ENCODE assay signal across 19 mouse cellular contexts in the genomic region with DNA sequence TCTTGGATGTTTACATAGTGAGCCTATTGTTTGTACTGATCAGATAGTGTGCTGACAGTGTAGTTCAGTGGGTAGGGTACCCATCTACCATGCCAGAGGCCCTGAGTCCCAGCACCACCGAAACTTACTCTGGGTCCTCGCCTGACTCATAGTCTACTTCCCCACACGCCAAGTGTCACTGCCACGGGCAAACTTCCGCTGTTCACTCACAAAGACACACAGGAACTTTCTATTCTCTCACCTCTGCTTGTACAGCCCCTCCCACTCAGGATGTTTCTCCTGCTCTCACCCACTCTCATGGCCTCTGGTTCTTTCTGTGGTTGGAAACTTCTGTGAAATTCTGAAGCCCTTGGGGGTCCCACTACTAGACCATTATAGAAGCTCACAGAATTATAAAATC. TPM values are rescaled to one million over a fixed set of nuclear protein-coding genes. Genes with fewer than 3 reads are reported as not detected.
DNase-seq lines count a peak whose midpoint lies in the region; ATAC-seq lines count a peak whose summit lies in the region.
"Had no signal": no experiment of that assay in that cellular context is flagged by ENCODE, and none has a peak within 500 bp of the region (broad histone marks: within the 10 kb centered on the region; RNA-seq: fewer than 3 reads in every experiment).

No protein-coding gene starts in this region.

- H3K36me3 ChIP-seq in midbrain, embryonic 11.5 days (ENCODE audit: control insufficient read depth, insufficient read depth, low read length): no peaks in the 10 kb centered on the region
- H3K36me3 ChIP-seq in midbrain, embryonic 10.5 days: no peaks in the 10 kb centered on the region
- no peaks in the 10 kb centered on the region for H3K36me3 ChIP-seq in forebrain, embryonic 13.5 days (ENCODE audit: poor library complexity, severe bottlenecking)
- H3K36me3 ChIP-seq: hindbrain, embryonic 12.5 days; limb, embryonic 12.5 days; neural tube, embryonic 15.5 days; stomach, embryonic 15.5 days had no signal

- H3K4me1 ChIP-seq in midbrain, embryonic 11.5 days (ENCODE audit: control insufficient read depth, insufficient read depth, low read length): peaks cover 3% of the 10 kb centered on the region; the same call in 1 of the 2 replicates
- H3K4me1 ChIP-seq in midbrain, embryonic 10.5 days: peaks cover 34% of the 10 kb centered on the region
- H3K4me1 ChIP-seq in forebrain, embryonic 13.5 days: peaks cover 8% of the 10 kb centered on the region

- no peak for ATAC-seq in midbrain, embryonic 11.5 days (ENCODE audit: low FRiP score)
- ATAC-seq in monocyte, adult 5-6 weeks (replicated peaks; ENCODE audit: insufficient number of reproducible peaks, low FRiP score, low TSS enrichment, poor library complexity, severe bottlenecking): peak; percentile 72
- ATAC-seq in forebrain, embryonic 13.5 days: no peak

- no peaks in the 10 kb centered on the region; the same call in none of the 2 replicates for H3K27me3 ChIP-seq in midbrain, embryonic 11.5 days (ENCODE audit: control insufficient read depth, insufficient read depth, low read length)
- peaks cover 40% of the 10 kb centered on the region for H3K27me3 ChIP-seq in midbrain, embryonic 10.5 days (ENCODE audit: low read depth, poor library complexity, severe bottlenecking)
- peaks cover 36% of the 10 kb centered on the region for H3K27me3 ChIP-seq in forebrain, embryonic 13.5 days
- H3K27me3 ChIP-seq: stomach, embryonic 15.5 days had no signal

- H3K4me3 ChIP-seq in midbrain, embryonic 11.5 days (ENCODE audit: low read depth, low read length): no peak overlapping the region
- no peak overlapping the region for H3K4me3 ChIP-seq in midbrain, embryonic 10.5 days
- no peak overlapping the region for H3K4me3 ChIP-seq in forebrain, embryonic 13.5 days
- H3K4me3 ChIP-seq: hindbrain, embryonic 12.5 days; left cerebral cortex, adult 2 months; limb, embryonic 12.5 days; neural tube, embryonic 15.5 days; stomach, embryonic 15.5 days had no signal

- no peak overlapping the region for H3K9ac ChIP-seq in midbrain, embryonic 11.5 days (ENCODE audit: low read length)
- no peak overlapping the region for H3K9ac ChIP-seq in forebrain, embryonic 13.5 days
- H3K9ac ChIP-seq: hindbrain, embryonic 12.5 days; limb, embryonic 12.5 days; neural tube, embryonic 15.5 days; stomach, embryonic 15.5 days had no signal

- DNase-seq in midbrain, embryonic 11.5 days (ENCODE audit: low spot score, missing footprints): peak; percentile 78
- no peak for DNase-seq in midbrain, embryonic 10.5 days (ENCODE audit: low spot score)
- DNase-seq in T-cell, adult 2 months (ENCODE audit: low spot score): peak; percentile 76
- DNase-seq in thymus, postnatal 25 days: peak; percentile 71
- DNase-seq in layer of hippocampus, postnatal 10 days (ENCODE audit: low spot score in 2 of 2): no peak
- no peak for DNase-seq in frontal cortex, postnatal 10 days (ENCODE audit: low spot score in 2 of 2)
- DNase-seq: kidney, adult 11 months; kidney, postnatal 4 days had no signal

- WGBS in midbrain, embryonic 11.5 days: 92% methylated on average over 5 of the region's 5 CpGs
- 86% methylated on average over 5 of the region's 5 CpGs for WGBS in midbrain, embryonic 10.5 days
- 89% methylated on average over 5 of the region's 5 CpGs for WGBS in forebrain, embryonic 13.5 days

- no peak overlapping the region for H3K4me2 ChIP-seq in midbrain, embryonic 11.5 days
- no peak overlapping the region for H3K4me2 ChIP-seq in forebrain, embryonic 13.5 days
- H3K4me2 ChIP-seq: hindbrain, embryonic 12.5 days; limb, embryonic 12.5 days; neural tube, embryonic 15.5 days; stomach, embryonic 15.5 days had no signal

- no peaks in the 10 kb centered on the region for H3K9me3 ChIP-seq in midbrain, embryonic 11.5 days (ENCODE audit: control insufficient read depth, low read length)
- H3K9me3 ChIP-seq in midbrain, embryonic 10.5 days (replicated peaks): no peaks in the 10 kb centered on the region
- no peaks in the 10 kb centered on the region for H3K9me3 ChIP-seq in forebrain, embryonic 13.5 days (replicated peaks)
- H3K9me3 ChIP-seq: hindbrain, embryonic 12.5 days; limb, embryonic 12.5 days; neural tube, embryonic 15.5 days; stomach, embryonic 15.5 days had no signal

- no peak overlapping the region for H3K27ac ChIP-seq in midbrain, embryonic 11.5 days (ENCODE audit: low read depth, low read length)
- H3K27ac ChIP-seq in midbrain, embryonic 10.5 days (replicated peaks): no peak overlapping the region
- H3K27ac ChIP-seq in forebrain, embryonic 13.5 days: no peak overlapping the region
- H3K27ac ChIP-seq: hindbrain, embryonic 12.5 days; left cerebral cortex, adult 2 months; limb, embryonic 12.5 days; neural tube, embryonic 15.5 days; stomach, embryonic 15.5 days had no signal

RNA-seq across cellular contexts. Expression of a gene that starts 3.2 kb away (rescaled TPM):
- polyA plus RNA-seq in midbrain, embryonic 11.5 days (2014; fragmentation: Nextera tagmentation; extraction: Ambion mirVana): not detected in 2 replicates
- not detected in 2 replicates for polyA plus RNA-seq in midbrain, embryonic 10.5 days (2016; fragmentation: Nextera tagmentation; extraction: Ambion mirVana)
- not detected in 3 replicates for total RNA-seq in monocyte, adult 5-6 weeks (2017)
- total RNA-seq in layer of hippocampus, postnatal 10 days (2021): not detected
- 0.15 and 0.19 TPM in 2 replicates for polyA plus RNA-seq in forebrain, embryonic 13.5 days (2015; fragmentation: Nextera tagmentation; extraction: Ambion mirVana)
- total RNA-seq: left cerebral cortex, adult 2 months; midbrain, postnatal 0 days had no signal
- polyA plus RNA-seq: embryonic facial prominence, embryonic 11.5 days; heart, embryonic 16.5 days; limb, embryonic 12.5 days; lung, embryonic 16.5 days; midbrain, postnatal 0 days; neural tube, embryonic 15.5 days; stomach, embryonic 15.5 days had no signal

RNA-seq across cellular contexts. Expression of a gene that starts 7.8 kb away (rescaled TPM):
- polyA plus RNA-seq in midbrain, embryonic 11.5 days (2014; fragmentation: Nextera tagmentation; extraction: Ambion mirVana): 110 and 113 TPM in 2 replicates
- polyA plus RNA-seq in midbrain, embryonic 10.5 days (2016; fragmentation: Nextera tagmentation; extraction: Ambion mirVana): 103 and 112 TPM in 2 replicates
- total RNA-seq in monocyte, adult 5-6 weeks (2017): 84.4 to 93.8 TPM (median 89.2 TPM) in 3 replicates
- 10 to 100 TPM; 45.9 to 51.1 TPM for total RNA-seq in layer of hippocampus, postnatal 10 days (2021)
- polyA plus RNA-seq in forebrain, embryonic 13.5 days (2015; fragmentation: Nextera tagmentation; extraction: Ambion mirVana): 124 and 129 TPM in 2 replicates

Comparison
In these comparisons a context has a peak if more than half of its experiments do, and no peak if none do; other contexts are left out.
1. DNase-seq: peak in midbrain, embryonic 11.5 days (single experiment), T-cell, adult 2 months (single experiment) and thymus, postnatal 25 days (single experiment); none in midbrain, embryonic 10.5 days (single experiment), layer of hippocampus, postnatal 10 days (0 of 2) and frontal cortex, postnatal 10 days (0 of 2).